Mouse (Mus musculus) splenic B cell, adult 2 months (primary cell): ENCODE data around the gene Lypd3.
A peak's percentile ranks its signal among the peaks of the same experiment; 100 is the strongest.
"Not testable (repeated sequence)": the region's sequence is repeated elsewhere in the genome, so short reads cannot be mapped to it uniquely, and the experiment has no call there.

Experiments
- DNase-seq: peaks from one replicate; pipeline ENCODE4 v3.0.0-alpha.2; 2011; ENCODE audit warnings: low read depth, low spot score
- H3K27me3 ChIP-seq: 2 replicates; pipeline ENCODE4 v1.6.1; 2012; ENCODE audit warnings: mild to moderate bottlenecking, low read length, moderate library complexity, mixed read lengths; ENCODE audit not compliant: control insufficient read depth, poor library complexity, insufficient read depth, severe bottlenecking
- H3K36me3 ChIP-seq: 2 replicates; pipeline ENCODE4 v1.6.1; 2012; ENCODE audit warnings: mild to moderate bottlenecking, low read length, moderate library complexity, mixed read lengths; ENCODE audit not compliant: control insufficient read depth, poor library complexity, insufficient read depth, severe bottlenecking

Gene Lypd3

DNA sequence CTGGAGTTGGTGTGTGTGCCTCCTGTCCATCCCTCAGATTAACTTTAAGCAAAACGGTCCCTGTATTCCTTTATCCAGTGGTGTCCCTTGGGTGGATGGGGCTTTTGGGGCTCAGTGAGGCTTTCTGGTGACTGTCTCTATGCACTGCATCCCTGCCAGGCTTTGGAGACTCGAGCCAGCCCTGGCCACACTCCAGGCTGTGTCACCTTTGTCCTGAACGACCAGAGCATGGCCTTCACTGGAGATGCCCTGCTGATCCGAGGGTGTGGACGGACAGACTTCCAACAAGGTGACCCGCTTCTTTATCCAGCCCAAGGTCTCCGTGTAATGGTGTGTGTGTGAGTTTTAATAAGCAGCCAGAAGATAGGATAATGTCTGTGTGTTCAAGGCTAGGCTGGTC lies 30.3 kb upstream of the Lypd3 start:
- DNase-seq: no peak
- H3K36me3 ChIP-seq: no peaks in the 10 kb centered on the region
- H3K27me3 ChIP-seq: no peaks in the 10 kb centered on the region

- no peaks in the 10 kb centered on the region for H3K36me3 ChIP-seq
- peak; percentile 93 for DNase-seq
- no peaks in the 10 kb centered on the region for H3K27me3 ChIP-seq
Observed at GRCm38 (mm10) chr7:24608017-24608416, 28.3 kb upstream of the Lypd3 start.

- no peaks in the 10 kb centered on the region for H3K27me3 ChIP-seq
- H3K36me3 ChIP-seq: no peaks in the 10 kb centered on the region
- peak; percentile 46 for DNase-seq
Observed at GRCm38 (mm10) chr7:24608561-24608960, 27.8 kb upstream of the Lypd3 start.

GRCm38 (mm10) chr7:24610144-24610878 lies 26.0 kb upstream of the Lypd3 start, which contains the start of gene Phldb3:
TSS of gene Phldb3 (plus strand) at chr7:24610763.
- Histone ChIP-seq H3K27me3 (no peaks in the 10 kb centered on the region), H3K36me3 (no peaks in the 10 kb centered on the region)
- DNase-seq: peak; percentile 46

- peaks cover 2% of the 10 kb centered on the region; the same call in 1 of the 2 replicates for H3K36me3 ChIP-seq
- peak; percentile 96 for DNase-seq
- H3K27me3 ChIP-seq: no peaks in the 10 kb centered on the region
Observed at GRCm38 (mm10) chr7:24610879-24611494, 25.4 kb upstream of the Lypd3 start.

DNA sequence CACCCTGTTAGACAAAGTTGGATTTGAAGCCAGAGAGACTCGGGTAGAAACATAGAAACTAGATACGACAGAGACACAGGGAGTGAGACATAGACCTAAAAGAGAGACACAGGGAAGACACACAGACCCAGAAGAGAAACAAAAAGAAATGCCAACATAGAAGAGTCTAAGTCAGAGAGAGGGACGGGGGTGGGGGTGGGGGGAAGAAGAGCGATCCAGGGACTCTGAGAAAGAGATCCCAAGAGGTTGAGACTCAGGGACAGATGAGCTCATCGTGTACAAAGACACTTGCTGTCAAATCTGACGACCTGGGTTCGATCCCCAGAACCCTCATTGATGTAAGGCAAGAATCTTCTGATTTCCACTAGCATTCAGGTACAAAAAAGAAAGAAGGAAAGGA lies 24.6 kb upstream of the Lypd3 start:
- H3K27me3 ChIP-seq: no peaks in the 10 kb centered on the region
- DNase-seq: no peak
- peaks cover 2% of the 10 kb centered on the region for H3K36me3 ChIP-seq

DNA sequence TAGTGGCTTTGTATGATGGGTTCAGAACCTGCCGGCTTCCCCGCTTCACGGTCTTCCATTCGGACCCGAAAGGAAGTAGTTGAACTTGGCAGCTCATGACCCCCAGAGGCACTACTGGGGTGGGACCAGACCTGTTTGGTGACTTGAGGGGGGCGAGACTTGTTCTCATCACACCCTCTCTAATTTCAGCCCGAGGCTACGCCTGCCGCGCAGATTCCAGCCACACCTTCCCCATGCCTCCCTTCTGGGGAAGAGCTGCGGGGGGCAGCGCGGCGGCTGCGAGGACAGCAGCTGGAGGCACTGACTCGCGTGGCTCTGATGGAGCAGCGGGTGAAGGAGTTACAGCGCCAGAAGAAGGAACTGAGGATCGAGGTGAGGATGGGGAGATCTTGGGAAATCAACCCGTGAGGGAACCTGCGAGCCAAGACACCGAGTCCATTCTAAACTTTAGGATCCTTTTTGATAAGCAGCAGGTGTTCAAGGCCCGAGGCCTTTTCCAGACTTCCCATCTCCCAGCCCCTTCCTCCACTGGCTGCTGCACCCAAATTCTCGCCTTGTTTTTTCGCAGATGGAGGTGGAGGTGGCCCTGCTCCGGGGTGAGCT lies 23.9 kb upstream of the Lypd3 start:
- no peaks in the 10 kb centered on the region for H3K27me3 ChIP-seq
- peak; percentile 45 for DNase-seq
- peaks cover 2% of the 10 kb centered on the region for H3K36me3 ChIP-seq

DNA sequence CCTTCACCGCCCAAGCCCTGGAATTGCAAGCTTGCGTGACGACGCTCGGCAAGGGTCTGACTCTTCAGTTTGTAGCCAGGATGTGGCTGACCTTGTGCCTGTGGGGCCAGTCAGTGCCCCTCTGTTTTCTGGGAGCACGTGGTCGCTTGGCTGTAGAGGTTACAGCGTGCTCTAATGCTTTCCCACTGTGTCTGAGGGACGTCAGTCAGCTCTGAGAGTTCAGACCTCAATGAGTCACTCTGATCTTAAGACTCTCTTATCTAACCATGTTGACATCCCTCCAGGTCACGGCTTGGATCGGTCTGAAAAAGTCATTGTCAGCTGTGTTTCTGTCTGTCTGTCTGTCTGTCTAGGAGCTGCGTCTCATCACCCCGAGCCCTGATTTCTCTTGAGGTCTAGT lies 21.5 kb upstream of the Lypd3 start:
- H3K27me3 ChIP-seq: no peaks in the 10 kb centered on the region

GRCm38 (mm10) chr7:24617763-24618162 lies 18.6 kb upstream of the Lypd3 start:
- no peaks in the 10 kb centered on the region for H3K27me3 ChIP-seq
- peaks cover 18% of the 10 kb centered on the region for H3K36me3 ChIP-seq
- peak; percentile 35 for DNase-seq

More for the DNA sequence above, 21.5 kb upstream of the Lypd3 start:
- no peak for DNase-seq
- H3K36me3 ChIP-seq: peaks cover 7% of the 10 kb centered on the region

- peak; percentile 42 for DNase-seq
- H3K27me3 ChIP-seq: not testable (repeated sequence)
- peaks cover 18% of the 10 kb centered on the region for H3K36me3 ChIP-seq
Observed at GRCm38 (mm10) chr7:24618374-24618773, 18.0 kb upstream of the Lypd3 start.

DNA sequence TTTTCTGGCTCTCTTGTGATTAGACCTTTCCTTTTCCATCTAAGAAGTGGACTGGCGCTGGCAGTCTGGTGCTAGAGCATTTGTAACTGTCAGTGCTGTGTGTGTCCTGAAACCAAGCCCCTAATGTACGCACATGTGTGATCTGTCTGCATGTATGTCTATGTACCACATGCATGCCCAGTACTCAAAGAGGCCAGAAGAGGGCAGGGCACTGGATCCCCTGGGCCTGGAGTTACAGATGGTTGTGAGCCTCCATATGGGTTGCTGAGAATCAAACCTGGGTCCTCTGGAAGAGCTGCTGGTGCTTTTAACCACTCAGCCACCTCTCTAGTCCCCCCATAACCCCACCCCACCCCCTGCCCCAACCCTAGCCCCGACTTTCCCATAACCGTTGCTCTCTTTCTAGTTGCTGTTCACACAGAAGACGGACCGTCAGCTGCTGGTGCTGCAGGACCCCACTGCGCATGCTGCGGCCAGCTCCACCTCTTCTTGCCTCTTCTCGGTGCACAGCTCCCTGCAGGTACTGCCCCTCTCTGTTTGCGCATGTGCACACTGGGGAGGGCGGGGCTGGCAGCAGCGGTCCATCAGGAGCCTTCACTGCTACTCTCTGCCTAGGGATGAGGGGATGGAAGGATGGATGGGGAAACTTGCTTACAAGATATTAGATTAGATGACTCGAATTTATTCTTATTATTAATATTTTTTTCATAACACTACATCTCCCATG lies 16.5 kb upstream of the Lypd3 start:
- DNase-seq: no peak
- no peaks in the 10 kb centered on the region for H3K27me3 ChIP-seq
- H3K36me3 ChIP-seq: peaks cover 21% of the 10 kb centered on the region

DNA sequence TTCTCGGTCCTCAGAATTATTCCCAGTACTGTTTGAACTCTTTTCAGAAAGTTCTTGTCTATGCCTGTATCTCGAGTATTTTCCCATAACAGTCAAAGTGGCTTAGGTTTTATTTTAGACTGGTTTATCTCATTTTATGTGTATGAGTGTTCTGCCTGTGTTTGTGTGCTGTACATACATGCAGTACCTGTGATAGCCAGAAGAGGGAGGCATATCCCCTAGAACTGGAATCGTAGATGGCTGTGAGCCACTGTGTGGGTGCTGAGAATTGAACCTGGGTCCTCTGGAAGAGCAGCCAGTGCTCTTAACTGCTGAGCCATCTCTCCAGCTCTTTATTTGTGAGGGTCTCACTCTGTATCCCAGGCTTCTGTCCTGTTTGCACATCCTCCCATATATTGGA lies 15.2 kb upstream of the Lypd3 start:
- Histone ChIP-seq H3K27me3 (no peaks in the 10 kb centered on the region), H3K36me3 (peaks cover 21% of the 10 kb centered on the region)
- DNase-seq: peak; percentile 48

DNA sequence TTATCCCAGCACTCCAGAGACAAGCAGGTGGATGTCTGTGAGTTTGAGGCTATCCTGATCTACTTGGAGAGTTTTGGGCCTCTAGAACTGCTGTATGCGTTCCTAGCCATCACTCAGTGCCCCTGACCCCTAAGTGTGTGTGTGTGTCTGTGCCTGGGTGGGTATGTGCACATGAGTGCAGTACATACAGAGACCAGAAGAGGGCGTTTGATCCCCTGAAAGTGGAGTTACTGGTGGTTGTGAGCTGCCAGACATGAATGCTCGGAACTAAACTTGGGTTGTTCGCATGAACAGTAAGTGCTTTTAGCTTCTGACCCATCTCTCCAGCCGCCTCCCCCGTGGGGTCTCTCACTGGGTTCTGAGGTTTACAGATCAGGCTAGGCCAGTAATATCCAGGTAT lies 13.4 kb upstream of the Lypd3 start:
- DNase-seq: no peak
- Histone ChIP-seq H3K27me3 (no peaks in the 10 kb centered on the region), H3K36me3 (peaks cover 22% of the 10 kb centered on the region)

DNA sequence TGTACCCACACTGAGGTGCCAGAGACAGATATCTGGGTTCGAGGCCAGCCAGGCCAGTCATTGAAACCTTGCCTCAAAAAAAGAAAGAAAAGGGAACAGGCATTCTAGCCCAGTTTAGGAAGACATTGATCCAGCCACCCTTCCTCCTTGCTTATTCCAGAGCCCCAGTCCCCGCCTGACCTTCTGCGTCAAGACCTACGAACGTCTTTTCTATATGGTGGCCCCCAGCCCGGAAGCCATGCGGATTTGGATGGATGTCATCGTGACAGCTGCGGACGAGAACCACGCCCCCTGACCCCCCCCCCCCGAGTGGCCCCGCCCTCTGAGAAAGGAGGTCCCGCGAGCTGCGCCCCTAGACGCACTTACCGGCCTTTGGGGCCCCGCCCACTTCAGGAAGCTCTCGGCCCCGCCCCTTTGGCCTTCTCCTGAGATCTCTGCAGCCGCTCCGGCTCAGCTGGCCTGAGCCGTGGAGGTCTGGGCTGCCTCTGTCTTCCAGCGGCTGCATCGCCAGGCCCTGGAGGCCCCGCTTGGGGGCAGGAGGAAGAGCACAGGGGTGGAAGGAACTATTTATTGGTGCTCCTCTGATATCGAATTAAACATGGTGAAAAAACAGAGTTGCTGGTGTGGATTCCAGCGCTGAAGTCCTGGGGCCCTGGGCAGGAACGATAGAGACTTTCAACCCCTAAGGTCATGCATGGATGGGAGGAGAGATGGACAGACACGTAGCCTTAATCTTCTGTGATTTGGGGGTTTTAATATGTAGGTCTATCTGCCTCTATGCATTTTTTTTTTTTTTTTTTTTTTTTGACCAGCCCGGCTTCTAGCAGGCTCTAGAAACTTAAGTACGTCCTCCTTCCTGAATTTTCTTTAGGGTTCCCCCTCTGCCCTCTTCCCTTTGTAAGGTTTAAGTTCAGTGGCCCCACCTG lies 7.4 kb upstream of the Lypd3 start:
- H3K36me3 ChIP-seq: peaks cover 6% of the 10 kb centered on the region
- no peaks in the 10 kb centered on the region for H3K27me3 ChIP-seq
- peak; percentile 85 for DNase-seq
